Mouse (Mus musculus) kidney, adult 8-10 months (tissue): ENCODE measurements around the gene Dtnb.

Experiments
- DNase-seq, 2 experiments: peaks; one replicate each; pipeline ENCODE4 v3.0.0; 2022

Gene Dtnb

DNA sequence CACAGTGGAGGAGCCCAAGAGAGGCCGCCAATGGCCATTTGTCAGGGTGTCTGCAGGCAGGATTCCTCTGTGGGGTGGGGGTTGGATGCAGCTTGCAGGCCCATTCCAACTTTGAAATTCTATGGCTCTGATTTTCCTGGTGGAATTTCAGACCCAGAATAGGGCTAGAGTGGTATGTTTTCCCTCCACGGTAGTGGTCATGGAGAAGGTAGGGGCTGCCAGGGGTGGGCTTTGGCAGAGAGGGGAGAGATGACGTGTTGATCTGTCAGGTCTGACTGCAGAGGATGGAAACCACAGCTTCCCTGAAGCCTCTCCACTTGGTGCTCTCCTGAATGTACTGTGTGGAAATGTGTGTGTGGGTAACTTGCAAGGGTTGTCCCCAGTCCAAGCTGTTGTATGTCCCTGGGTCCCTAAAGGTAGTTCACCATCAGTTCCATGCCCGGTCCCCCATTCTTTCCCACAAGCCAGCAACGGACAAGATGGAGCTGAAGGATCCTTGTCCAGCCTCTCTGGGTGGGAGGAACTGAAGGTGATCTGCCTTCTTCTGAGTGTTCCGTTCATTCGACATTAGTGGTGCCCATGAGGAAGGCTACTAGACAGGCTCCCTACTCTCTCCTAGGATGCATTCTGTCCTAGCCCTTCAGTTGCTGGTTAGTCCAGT is 237.5 kb downstream of the Dtnb start:
- no peak for DNase-seq

DNA sequence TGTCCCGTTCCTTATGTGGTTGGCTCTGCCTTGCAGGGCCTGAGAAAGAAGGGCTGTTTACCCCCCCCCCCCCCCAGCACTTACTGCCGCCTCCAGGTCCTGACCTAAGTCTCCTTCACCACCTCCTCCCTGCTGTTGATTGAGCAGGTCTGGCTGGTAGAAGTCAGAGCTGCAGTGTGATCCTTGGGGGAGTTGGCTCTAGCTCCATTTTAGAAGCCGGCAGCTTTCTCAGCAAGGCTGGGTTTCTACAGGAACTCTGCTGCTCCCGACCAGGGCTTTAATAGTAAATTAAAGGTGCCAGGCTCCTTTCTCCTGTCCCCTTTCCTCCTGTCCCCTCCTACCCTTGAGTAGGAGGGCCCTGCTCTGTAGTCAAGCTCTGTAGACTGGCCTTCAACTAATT is 238.3 kb downstream of the Dtnb start:
- no peak for DNase-seq

DNA sequence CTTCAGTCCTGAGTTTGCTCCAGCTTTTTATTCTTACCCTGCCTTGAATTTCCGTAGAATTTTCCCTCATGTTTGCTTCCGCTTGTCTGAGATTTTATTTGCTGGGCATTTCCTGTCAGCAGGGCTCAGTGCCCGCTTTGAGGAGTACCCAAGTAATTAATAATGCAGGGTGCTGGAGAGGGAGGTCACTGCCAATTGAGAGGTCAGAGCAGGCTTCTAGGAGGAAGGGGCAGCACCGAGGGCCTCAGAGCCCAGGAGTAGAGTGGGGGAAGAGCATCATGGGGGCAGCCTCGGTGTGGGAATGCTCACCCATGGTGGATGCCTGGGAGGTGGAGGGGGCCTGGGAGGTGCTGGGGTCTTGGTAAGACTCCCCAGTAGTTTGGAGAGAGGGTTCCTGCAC is 239.4 kb downstream of the Dtnb start:
- DNase-seq: peak in 1 of 2 experiments; percentile 49

DNA sequence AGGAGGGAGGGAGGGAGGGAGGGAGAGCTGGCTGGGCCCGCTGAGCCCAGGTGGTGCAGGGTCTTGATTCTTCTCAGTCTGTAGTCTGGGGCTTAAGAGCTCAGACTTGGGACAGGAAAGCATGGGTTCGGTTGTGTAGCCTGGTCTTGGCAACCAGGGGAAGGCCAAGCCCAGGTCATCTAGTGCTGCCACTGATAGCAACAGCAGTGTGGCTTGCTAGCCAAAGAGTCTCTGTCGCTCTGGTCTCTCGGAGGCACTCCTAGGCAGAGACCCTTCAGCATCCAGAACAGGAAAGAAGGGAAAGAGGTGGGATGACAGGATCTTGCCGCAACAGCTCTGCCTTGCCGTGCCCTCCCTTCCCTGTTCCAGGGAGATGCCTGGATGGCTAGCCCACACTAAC is 240.1 kb downstream of the Dtnb start:
- no peak for DNase-seq

DNA sequence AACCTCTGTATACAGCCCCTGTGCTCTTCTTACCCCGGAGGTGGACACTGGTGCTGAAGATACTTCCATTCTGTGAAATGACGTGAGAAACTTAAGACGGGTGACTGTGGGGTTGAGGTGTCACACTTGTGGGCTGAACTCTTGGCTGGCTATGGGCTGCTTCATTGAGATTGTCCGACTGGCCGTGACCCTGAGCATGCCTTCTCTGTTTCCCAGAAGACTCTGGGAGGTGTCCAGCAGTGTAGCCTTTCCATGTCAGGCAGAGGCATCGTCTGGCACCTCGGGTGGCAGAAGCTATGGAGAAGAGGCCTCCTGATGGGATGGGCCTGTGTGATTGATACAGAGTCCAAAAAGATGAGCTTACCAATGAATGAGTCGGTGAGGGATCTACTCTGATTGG is 241.0 kb downstream of the Dtnb start:
- DNase-seq: no peak

DNA sequence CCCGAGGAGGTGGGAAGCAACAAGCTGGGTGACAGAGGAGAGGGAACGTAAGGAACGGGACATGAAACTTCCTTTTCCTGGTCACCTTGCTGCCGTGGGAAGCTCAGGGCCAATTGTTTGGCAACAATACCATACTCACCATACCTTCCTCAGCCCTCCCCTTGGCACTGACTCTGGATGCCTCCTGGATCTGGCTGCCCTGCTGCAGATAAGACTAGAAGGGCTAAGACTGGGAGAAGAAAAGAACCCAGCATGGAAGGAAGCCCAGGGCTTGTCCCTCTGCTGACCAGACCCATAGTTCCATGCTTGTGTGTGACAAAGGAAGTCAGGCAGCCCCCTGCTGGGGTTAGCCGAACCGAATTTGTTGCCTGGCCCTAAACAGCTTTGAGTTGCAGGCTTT is 243.2 kb downstream of the Dtnb start:
- no peak for DNase-seq

DNA sequence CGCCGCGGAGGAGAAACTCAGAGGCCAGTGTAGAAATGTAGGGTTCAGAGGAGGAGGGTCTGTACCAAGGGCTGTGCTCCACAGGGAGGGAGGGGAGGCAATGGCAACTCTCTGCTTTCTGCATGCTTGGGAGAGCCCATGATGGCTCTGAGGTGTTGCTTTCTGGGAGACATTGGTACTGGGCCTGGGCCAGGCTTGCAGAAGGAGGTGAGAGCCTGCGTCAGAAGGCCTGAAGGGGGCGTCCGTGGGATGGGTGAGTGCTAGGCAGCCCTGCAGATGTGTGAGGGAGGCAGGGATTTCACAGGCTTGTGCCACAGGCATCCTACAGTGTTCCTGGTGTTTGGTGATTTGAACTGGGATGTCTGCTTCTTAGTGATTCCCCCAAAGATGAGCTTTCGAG is 244.9 kb downstream of the Dtnb start:
- no peak for DNase-seq

DNA sequence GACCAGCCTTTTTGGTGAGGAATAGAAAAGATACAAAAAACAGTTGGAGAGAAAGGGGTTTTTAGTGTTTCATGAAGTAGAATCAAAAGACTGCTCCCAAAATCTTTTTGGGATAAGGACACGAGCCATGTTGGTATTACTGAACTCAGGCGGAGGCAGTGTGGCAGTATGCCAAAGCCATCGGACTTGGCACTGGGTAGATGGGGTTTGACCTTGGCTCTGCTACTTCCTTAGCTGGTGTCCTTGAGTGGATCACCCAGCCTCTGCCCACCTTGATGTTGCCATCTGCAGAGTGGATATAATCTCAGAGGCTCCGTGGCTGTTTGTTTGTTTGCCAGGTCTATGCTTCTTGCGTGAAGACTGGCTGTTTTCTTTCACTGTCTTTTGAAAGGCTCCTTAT is 245.4 kb downstream of the Dtnb start:
- peak; percentile 61 to 76 for DNase-seq

DNA sequence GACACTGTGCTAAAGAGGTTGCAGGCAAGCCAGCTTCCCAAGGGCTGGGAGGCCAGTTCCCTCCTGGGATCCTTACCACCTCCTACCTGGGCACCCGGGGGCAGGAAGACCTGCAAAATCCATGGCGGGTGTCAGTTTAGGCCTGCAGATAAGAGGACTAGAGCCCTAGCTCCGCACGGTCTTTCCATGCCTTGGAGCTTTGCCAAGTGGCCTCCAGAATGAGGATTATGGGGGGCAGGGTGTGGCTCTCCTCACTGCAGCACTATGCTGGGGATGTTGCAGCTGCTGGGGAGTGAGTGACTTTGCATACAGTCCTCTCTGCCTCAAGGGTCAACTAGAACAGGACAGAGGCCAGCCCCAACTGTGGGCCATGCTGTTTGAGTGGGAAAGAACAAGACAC is 247.7 kb downstream of the Dtnb start:
- no peak for DNase-seq

DNA sequence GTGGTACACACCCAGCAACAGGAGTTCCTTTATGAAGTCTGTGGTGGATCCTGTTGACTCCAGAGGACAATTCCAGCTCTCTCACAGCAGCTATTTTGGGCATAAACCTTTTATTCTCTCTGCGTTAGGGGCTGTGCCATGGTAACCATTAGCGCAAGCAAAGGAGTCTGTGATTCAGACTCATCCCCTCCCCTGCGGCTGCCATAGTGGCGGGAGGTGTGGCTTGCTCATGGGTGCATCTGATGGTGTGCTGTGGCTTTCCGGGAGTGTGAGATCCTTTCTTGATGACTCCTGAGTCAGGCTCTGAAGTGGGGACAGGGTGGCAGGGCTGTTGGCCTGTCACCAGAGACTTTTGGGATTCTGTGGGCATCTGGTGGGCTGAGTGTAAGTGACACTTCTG is 251.2 kb downstream of the Dtnb start:
- DNase-seq: no peak

DNA sequence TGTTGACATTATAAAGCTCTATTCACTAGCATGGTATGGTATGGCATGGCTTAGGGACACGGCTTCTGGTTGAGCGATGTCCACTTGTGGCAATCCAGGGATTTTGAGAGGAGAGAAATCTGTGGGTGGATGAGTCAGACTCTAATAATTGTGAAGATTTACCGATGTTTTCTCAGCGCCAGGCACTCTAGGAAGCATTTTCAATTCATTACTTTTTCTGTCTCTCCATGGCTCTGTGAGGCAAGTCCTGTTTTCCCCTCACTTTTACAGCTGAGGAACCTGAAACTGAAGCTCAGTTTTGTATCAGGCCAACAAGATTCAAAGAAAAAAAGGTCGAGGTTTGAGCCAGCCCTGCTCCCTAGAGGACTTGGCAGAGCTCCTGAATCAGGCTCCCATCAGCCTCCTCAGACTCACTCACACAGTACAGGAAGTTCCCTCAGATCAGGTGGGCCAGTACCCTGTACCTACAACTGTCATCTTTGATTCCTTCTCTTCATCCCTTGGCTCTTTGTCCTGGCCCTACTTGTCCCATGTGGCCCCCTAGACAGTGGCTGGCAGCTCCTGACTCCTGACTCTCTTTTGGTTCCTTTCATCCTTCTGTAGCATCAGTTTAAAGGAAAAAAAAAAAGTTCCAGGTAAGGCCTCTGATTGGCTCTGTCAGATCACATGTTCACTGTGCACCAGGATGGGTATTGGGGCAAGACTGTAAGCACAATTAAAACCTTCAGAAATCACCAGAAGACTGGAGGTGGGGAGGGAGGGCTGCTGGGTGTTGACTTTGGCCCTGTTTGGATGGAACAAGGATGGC is 252.9 kb downstream of the Dtnb start:
- no peak for DNase-seq

DNA sequence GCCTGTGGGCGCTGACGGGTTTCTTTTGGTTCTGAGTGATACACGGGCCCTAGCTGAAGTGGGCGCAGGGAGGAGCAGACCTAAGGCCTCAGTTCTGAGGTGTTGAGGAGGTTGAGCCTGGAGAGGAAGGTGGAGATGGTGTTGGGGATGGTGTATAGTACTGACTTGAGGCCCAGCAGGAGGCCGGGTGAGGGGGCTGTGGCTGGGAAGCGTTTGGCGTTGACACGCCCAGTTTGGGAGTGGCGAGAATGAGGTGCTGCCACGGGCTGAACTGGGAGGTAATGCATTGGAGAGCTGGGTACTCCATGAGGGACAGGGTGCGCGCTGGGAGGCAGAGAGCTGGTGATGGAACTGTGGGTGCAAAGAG is 253.5 kb downstream of the Dtnb start:
- DNase-seq: no peak

DNA sequence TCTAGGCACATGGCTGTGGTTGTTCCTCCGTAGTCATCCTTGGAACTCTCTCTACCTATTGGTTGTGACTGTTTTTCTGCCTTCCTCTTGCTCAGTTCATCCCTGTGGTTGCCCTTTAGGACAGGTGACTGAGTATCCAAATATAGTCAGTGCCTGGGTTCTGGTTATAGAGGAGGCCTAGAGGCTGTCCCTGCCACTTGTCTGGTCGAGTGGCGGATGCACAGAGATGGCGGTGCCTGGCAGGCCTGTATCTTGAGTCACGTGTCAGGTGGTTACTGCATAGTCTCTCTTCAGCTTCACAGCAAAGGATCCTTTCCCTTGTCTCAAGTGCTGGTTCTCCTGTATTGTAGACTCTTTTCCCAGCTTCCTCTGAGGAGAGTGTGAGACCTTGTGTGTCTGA is 255.6 kb downstream of the Dtnb start:
- DNase-seq: no peak
